Mouse (Mus musculus) C2C12 (cell line): Measurements from ENCODE around the gene Rab3gap2.

Source experiments
- CTCF ChIP-seq: IDR thresholded peaks from one replicate; pipeline ENCODE4 v1.5.1; 2011; ENCODE audit not compliant: control insufficient read depth, insufficient read depth, insufficient read length
- MAX ChIP-seq: IDR thresholded peaks from one replicate; pipeline ENCODE4 v1.6.1; 2011; ENCODE audit warnings: mild to moderate bottlenecking, control low read depth
- MYOD1 ChIP-seq: IDR thresholded peaks from one replicate; pipeline ENCODE4 v1.6.1; 2011; ENCODE audit warnings: low read depth; ENCODE audit not compliant: control insufficient read depth, insufficient read length
- MYOG ChIP-seq: IDR thresholded peaks from one replicate; pipeline ENCODE4 v1.6.1; 2011; ENCODE audit not compliant: control insufficient read depth, insufficient read length; ENCODE audit errors: extremely low read depth

DNA sequence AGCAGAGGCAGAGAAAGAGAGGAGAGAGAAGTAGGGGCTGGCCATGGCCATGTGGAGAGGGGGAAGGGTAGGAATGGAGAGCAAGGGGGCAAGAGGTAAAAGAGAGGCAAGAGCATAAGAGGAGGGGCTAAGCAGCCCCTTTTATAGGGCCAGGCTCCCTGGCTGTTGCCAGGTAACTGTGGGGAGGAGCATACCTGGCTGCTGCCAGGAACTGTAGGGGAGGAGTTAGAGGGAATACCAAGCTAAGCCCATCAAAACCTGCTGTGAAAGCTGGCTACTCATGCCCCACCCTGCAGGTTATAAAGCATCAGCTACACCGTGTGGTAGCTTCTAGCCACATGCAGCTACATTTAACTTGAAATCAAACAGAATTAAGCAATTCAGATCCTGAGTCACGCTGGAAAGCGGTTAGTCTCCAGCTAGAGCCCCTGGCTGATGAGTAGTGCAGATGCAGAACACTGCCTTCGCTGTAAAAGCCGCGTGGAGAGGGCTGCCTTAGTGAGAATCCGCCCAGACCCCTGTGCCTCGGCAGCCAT lies 5.8 kb downstream of the Rab3gap2 start:
- no peak for TF ChIP-seq CTCF
- no peak for TF ChIP-seq MAX
- no peak for TF ChIP-seq MYOD1
- TF ChIP-seq MYOG, result no peak
